Mouse (Mus musculus) hematopoietic stem cell, adult 5-6 weeks (primary cell): ENCODE data around the gene Snd1. TPM values are rescaled to one million over a fixed set of nuclear protein-coding genes. Genes with fewer than 3 reads are reported as not detected.
A peak's percentile ranks its signal among the peaks of the same experiment; 100 is the strongest.

Experiments
- ATAC-seq, 2 experiments: fragments of 125-278 bp in 1 of 2; replicated peaks in 1 of 2; 2 replicates each; pipeline ENCODE4 v1.8.0; 2016 to 2017; ENCODE audit warnings: inconsistent platforms in 2 of 2, mild to moderate bottlenecking in 2 of 2, moderate number of reproducible peaks in 2 of 2, low read depth in 1 of 2, moderate TSS enrichment in 1 of 2; ENCODE audit not compliant: low FRiP score in 2 of 2, poor library complexity in 2 of 2, severe bottlenecking in 2 of 2, insufficient read depth in 1 of 2, low TSS enrichment in 1 of 2
- total RNA-seq: library from RNA; stranded (forward); fragments of 172-1452, 232-1000 nt; gene quantifications from 2 replicates; pipeline ENCODE4 v1.2.3, GENCODE M21; 2017

Snd1 gene
- total RNA-seq, 1 experiment from 2014 or later = 229 TPM

- no peak for ATAC-seq
Observed at GRCm38 (mm10) chr6:28822296-28822695, 347.4 kb downstream of the Snd1 start.

GRCm38 (mm10) chr6:28823375-28823774, 348.4 kb downstream of the Snd1 start:
- ATAC-seq = no peak

GRCm38 (mm10) chr6:28823802-28824201, 348.9 kb downstream of the Snd1 start:
- peak in 1 of 2 experiments; percentile 67; a peak in 3 of 4 replicates for ATAC-seq

- no peak for ATAC-seq
Observed at GRCm38 (mm10) chr6:28825894-28826293, 351.0 kb downstream of the Snd1 start.

DNA sequence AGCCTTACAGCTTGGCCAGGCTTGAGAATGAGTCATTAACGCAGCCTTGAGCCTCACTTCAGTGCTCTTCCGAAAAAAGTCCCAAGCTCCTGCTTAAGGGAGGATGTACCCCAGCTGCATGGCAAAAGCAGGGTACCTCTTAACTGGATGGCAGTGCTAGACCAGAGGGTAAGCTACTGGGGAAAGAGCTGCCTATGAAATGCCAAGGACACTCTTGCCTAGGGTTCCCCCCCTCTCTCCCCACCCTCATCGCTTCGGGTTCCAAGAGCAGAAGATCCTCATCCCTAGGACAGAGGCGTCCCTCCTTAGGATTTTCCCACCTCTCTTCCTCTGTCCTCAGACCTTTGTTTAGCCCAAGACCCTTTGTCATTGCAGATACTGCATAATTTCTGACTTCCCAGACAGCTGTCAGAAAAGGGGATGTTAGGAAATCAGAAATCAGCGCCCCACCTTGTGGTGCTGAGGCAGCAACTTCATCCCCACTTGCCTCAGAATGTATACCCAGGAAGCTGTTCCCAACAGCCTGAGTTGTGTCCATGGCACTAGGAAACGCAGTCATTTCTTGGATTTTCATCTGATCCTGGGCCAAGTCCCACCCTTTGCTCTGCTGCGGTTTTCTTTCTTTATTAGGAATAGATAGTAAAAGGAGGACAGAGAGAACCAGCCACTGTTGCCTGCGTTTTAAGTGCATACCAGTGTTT, 351.9 kb downstream of the Snd1 start:
- no peak for ATAC-seq

GRCm38 (mm10) chr6:28827565-28827964, 352.6 kb downstream of the Snd1 start:
- ATAC-seq = no peak

DNA sequence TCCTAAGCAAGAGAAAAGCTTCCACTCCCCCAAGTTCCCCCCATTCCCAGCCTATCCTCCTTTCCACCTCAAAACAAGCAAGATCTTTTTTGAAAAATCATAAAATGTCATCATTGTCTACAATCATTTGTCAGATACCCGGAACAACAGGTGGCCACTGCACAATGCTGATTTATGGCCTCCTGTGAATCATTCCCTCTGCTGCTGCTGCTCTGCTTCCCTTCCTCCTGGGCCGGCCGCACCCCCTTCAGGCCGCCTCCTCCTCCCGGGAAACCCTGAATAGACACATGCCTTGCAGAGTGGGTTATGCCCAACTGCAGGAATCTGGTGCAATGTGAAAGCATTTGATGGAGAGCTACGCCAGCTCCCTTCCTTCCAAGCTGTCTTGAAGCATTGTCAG, 353.7 kb downstream of the Snd1 start:
- ATAC-seq = no peak

GRCm38 (mm10) chr6:28830306-28830705, 355.4 kb downstream of the Snd1 start:
- no peak for ATAC-seq

DNA sequence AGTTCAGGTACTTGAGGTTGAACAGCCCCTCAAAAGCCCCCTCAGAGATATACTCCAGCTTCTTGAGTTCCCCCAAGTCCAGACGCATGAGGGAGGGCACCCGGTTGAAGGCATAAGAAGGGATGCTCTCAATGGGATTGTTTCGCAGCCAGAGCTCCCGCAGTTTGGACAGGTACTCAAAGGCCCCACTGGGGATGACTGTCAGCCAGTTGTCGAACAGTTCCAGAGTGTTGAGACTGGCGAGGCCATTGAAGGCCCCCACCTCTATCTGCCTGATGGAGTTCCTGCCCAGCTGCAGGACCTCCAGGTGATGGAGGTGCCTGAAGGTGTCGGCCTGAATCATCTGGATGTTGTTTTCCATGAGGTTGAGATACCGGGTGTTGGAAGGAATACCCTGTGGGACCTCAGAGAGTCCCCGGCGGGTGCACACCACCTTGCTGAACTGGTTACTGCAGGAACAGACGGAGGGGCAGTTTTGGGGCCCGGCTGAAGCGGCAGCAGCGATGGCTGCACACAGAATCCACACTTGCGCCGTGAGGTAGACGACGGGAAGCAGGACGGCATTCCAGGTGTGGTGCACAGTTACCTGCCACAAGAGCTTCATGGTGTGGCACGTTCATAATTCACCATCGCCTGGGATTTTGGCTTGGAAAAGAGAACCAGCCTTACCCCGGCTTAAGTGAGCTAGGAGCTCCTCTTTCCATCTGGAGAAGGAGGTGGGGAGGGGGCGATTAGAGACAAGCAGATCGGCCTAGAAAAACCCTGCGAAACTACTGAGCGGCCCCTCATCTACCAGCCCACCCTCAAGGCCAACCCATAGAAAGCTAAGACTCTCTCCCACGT, 356.3 kb downstream of the Snd1 start, which contains the start of gene Lrrc4:
TSS of gene Lrrc4 (minus strand) at position 737 of the 843 bp plus-strand sequence.
- no peak for ATAC-seq

- peak; percentile 13 to 14; a peak in 1 of 4 replicates for ATAC-seq
Observed at GRCm38 (mm10) chr6:28831854-28832750, 357.2 kb downstream of the Snd1 start.

DNA sequence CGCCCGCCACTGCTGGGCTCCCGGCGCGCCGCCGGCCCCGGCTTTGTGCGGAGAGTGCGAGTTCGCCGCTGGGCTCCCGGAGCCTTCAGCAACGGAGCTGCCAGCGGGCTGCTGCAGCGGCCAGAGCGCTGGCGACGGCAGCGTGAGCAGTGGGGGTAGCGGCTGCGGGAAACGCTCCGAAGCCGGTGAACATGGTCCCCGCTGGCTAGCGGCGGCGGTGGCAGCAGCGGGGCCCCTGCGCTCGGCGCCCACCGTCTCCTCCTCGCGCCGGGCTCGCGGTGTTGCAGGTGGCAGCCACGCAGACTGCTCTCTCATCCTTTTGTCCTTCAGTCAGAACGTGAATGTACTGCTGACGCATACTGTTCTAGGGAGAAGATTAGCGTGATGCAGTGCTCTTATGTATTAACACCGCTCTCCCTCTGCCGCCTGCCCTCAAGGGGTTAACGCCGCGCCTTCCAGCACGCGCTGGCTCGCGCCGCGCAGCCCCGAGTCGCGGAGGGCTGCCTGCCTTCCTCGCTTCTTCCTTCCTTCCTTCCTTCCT, 357.9 kb downstream of the Snd1 start:
- 0 out of 4 replicates have a peak, but pooled peaks of 1 of the 2 experiments have one; percentile 19 for ATAC-seq

GRCm38 (mm10) chr6:28833380-28833822, 358.5 kb downstream of the Snd1 start:
- ATAC-seq = peak in 1 of 2 experiments; percentile 32; a peak in 1 of 4 replicates

- no peak for ATAC-seq
Observed at GRCm38 (mm10) chr6:28834046-28834445, 359.1 kb downstream of the Snd1 start.

DNA sequence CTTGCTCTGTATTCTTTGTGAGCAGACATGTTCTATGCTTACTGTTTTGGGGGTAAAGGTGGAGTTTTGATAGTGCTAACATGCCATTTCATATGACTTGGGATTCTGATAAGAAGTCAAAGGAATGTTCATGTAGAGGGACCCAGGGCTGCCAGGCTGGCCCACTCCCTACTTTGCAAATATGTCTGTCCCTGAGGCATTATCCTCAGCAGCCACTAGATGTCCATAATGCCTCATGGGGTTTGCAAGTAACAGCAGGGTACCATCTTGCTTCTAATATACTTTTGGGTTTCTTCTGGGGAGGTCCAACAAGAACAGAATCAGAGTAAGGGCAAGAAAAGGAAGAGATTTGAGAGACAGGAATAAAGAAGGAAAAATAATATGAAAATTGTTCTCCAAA, 361.7 kb downstream of the Snd1 start:
- ATAC-seq = no peak

DNA sequence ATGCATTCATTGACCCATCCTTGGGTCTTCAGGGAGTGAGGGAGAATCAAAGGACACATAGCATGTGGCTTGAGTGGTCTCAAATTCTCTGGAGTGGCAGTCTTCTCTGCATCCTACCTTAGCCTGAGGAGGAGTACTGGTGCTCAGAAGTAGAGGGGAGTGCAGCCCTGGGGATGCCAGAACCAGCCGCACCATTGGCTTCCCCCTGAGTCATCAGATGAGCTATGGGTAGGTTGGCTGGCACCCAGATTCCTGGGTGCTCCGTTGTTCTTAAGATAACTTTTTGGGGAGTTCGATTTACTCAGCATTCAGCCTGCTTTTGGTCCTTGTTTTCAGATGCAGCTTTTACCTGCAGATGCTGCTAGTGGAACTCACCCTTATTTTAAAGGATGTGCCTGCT, 366.6 kb downstream of the Snd1 start:
- ATAC-seq = no peak

GRCm38 (mm10) chr6:28842375-28843276, 367.7 kb downstream of the Snd1 start:
- ATAC-seq = no peak
